Mouse (Mus musculus) left cerebral cortex, postnatal 10 days (tissue): ENCODE data around the gene Pip5k1c. TPM values are rescaled to one million over a fixed set of nuclear protein-coding genes. Genes with fewer than 3 reads are reported as not detected.

Experiments
- DNase-seq, 2 experiments: peaks; one replicate each; pipeline ENCODE4 v3.0.0; 2021 to 2022; ENCODE audit warnings: low spot score in 2 of 2, mixed read lengths in 1 of 2; ENCODE audit errors: extremely low spot score in 1 of 2
- intact Hi-C: fragments of 180-260 bp; cut with DNase I; formaldehyde crosslinking; loops from one replicate; pipeline ENCODE4 v1.15.1; 2025
- total RNA-seq, 2 experiments: library from RNA; stranded (reverse); gene quantifications; 2 replicates each; pipeline ENCODE4 v1.2.3; 2021

The Pip5k1c gene
- total RNA-seq: 100 to 1,000 TPM; 336 to 340 TPM

DNA sequence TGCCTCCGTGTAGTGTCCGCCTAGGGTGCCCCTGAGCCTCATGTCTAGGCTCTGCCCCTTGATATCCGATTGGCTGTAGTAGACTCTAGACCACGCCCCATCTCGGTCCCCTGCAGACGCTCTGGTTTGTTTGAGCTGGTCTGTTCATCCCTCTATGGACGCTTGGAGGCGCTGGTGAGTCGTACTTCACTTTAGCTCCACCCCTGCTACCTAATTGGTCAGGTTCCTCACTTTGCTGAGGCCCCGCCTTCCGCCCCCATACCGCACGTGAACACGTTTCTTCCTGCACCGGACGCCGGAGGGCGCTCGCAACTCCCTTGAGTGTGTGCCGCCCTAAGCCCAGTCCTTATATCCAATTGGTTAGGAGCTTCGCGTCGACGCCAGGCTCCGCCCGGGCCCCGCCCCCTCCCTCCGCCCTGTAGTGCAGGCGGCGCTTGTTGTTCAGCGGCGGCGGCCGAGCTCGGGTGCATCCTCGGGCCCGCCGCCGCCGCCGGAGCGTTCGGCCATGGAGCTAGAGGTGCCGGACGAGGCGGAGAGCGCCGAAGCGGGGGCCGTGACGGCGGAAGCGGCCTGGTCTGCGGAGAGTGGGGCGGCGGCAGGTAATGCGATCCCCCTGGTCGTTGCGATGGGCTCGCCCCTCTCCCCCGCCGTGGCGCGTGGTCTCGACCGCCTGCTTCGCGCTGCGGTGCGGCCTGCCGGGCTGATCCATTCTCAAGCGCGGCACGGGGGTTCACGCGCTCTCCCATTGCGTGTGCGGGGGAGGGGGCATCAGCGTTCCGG lies at the start of gene Pip5k1c:
Gene Pip5k1c, plus strand, starts transcription at position 410 of the 780 bp plus-strand sequence.
- intact Hi-C loops: no loop called here
- peak; percentile 99 for DNase-seq

DNA sequence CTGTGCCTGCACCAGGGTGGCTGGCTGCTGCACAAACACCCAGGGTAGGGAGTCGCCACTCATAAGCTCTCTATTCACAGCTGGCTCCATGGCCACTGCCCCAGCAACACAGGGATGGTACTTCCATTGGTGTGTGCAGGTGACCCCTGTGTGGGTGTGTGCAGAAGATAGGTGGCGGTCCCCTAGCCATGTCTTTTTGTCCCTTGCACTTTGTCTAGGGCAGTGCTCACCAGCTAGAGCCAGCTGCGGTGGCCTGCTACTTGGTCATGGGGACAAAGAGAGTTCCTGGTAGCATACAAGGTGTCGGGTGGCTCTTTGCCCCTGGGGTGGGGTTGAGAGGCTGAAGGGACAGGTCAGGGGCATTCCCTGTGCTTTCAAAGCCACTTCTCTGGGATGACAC lies 48.6 kb upstream of the Pip5k1c start:
- intact Hi-C loops: no loop called here
- DNase-seq: no peak

DNA sequence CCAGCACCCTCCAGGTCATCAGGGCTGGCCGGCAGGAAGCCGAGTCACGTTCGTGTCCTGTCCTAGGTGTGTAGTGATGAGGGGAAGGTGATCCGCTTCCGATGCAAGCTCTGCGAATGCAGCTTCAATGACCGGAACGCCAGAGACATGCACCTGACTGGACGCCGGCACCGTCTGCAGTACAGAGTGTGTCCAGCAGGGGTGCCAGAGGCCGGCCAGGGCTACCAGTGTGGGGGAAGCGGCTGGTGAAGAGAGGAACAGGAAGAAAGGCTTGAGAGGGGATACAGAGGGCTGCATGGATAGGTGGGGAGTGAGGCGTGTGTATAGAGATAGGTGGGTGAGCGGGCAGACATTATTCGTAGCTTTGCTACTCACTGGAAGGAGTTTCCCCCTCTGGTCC lies 48.2 kb upstream of the Pip5k1c start:
- intact Hi-C loops: no loop called here

DNA sequence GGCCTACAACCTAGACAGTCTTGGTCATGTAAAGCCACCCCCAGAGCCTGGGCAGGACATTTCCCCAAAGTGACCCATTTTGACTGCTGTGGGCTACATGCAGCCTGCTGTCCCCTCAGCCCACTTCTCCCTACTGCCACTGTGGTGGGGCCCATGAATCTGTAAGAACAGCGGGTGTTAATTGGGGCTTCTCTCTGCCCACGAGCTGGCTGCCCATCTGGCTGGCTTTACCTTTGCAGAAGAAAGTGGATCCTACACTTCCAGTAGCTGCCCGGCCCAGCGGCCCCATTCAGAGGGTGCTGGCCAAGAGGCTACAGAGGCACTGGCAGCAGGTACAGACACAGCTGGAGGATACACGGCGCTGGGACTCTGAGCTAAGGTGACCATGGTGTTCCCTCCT lies 47.6 kb upstream of the Pip5k1c start:
- DNase-seq: peak in 1 of 2 experiments; percentile 33
- intact Hi-C loops: no loop called here

More for the DNA sequence above, 48.2 kb upstream of the Pip5k1c start:
- peak in 1 of 2 experiments; percentile 79 for DNase-seq

DNA sequence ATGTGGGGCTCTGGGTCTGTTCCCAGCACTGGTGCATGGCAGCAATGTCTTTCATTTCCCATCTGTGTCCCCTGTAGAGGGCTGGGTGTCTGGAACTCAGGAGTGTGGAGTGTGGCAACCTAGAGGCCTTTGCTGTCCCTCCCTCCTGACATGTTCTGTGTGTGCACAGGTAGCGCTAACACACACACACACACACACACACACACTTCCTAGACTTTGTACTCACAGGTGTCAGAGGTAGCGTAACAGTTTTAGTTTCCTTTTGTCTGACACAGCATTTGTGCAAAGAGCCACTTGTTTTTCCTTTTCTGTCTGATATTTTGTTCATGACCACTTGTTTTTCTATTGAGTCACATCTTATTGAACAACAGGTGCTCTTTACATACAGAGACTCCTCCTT lies 45.0 kb upstream of the Pip5k1c start:
- intact Hi-C loops: no loop called here
- no peak for DNase-seq

DNA sequence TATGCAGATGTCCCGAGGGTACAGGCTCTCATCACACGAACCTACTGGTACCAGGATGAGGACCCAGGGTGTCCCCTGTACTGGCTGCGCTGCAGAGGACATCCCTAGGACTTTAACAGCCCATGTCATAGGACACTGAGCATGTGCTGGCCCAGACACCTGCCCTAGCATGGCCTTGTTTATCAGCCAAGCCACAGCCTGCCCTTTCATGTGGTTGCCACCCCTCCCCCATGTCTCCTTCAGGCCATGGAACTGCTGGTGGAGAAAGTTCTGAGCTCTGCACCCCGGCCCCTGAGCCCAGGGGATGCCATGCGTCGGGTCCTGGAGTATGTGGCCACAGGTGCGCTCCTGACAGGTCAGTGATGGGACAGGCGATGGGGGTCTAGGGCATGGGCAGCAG lies 43.3 kb upstream of the Pip5k1c start:
- peak in 1 of 2 experiments; percentile 23 for DNase-seq
- intact Hi-C loops: no loop called here

DNA sequence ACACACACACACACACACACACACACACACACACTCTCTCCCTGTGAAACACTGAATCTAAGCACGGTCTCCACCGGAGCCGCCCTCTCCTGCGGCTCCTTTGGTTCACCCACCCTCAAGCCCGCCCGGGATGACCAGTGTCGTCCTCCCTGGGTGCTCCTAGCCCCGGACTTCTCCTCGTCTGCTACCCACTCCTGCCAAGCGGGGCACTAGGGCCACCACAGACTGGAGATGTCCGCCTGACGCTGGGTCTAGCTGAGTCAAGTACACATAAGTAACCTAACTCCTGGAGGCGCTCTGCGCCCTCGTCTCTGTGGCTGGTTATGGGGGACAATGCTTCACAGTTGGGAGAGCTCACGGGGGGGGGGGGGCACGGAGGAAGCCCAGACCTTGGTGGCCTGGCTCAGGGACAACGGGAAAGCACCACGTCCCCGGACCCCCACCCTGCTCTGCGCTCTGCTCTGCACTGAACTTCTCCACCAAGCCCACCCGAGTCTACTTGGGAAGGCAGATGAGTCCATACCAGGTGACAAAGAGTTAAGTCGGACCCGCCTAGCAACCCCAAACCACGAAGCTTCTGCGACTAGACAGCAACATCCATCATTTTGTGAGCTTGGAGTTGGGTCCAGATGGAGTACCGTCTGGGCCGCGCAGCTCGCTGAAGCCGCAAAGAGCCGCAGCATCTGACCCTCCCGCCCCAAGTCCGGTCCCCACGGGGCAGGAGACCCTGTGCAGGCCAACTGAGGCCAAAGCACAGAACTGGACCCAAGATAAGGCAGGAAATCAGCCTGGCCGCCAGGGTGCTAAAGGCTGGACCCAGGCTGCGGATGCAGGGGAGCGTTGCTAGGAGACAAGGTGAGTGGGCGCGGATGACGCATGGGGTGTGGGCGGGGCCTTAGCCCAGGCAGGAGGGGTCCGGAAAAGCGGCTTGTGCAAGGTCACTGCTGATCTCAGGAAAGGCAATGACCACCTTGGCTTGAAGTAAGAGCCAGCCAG lies 40.0 kb upstream of the Pip5k1c start, which contains the start of gene Matk:
Gene Matk, plus strand, starts transcription at position 512 of the 996 bp plus-strand sequence.
- DNase-seq: peak; percentile 84 to 88
- intact Hi-C loops: no loop called here

DNA sequence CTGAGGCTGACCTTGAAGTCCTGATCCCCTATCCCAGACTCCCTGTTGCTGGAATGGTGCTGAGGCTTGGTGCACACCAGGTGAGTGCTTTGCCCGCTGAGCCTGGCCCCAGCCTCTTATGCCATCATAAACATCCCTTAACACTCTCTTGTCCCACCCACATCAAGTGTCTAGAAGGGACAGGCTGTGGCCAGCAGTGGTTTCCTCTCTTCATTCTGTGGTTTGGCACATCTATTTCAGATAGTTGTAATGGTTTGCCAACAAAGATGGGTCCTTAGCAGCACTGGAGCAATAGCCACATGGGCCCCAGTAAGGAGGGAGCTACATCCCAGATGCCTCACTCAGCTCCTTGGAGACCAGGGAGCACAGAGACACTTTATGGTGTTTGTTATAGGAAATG lies 37.9 kb upstream of the Pip5k1c start:
- intact Hi-C loops: no loop called here

DNA sequence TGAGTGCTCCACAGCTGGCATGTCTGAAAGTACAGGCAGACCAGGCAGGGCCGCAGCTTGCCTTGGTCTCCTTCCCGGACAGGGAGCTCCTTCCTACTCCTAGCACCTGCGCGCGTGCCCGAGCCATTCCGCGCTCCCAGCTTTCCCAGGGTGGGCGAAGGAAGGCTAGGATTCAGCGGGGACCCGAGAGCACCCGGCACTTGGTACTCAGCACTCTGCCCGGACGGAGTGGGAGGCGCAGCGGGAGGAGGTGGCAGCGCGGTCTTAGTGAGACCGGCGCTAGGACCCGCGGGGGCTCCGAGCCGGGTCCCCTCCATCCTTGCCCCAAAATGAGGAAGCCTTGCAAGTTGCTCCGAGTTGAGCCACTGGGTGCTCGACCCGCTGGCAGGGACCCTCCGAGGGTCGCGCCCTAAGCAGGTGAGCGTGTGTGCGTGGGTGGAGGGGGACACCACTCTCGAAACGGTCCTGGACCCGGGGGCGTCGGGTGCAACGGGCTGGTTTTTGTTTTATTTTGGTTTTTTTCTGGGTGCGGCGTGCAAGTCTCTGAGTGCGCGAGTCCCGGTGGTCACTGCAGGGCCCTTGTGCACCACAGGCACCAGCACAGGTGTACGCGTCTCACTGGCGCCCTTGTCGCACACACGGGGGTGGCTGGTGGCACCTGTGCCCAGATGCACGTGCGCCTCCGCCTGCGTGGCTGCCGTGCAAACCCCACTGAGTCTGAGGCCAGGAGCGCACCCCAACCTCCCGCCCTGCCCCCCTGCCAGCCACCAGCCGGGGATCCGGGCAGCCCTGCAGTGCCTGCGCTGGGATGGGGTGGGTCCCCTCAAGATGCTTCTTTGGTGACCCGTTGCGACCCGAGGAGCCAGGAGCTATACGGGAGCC lies 35.4 kb upstream of the Pip5k1c start:
- DNase-seq: peak in 1 of 2 experiments; percentile 66
- intact Hi-C loops: no loop called here

More for the DNA sequence above, 37.9 kb upstream of the Pip5k1c start:
- DNase-seq: no peak

DNA sequence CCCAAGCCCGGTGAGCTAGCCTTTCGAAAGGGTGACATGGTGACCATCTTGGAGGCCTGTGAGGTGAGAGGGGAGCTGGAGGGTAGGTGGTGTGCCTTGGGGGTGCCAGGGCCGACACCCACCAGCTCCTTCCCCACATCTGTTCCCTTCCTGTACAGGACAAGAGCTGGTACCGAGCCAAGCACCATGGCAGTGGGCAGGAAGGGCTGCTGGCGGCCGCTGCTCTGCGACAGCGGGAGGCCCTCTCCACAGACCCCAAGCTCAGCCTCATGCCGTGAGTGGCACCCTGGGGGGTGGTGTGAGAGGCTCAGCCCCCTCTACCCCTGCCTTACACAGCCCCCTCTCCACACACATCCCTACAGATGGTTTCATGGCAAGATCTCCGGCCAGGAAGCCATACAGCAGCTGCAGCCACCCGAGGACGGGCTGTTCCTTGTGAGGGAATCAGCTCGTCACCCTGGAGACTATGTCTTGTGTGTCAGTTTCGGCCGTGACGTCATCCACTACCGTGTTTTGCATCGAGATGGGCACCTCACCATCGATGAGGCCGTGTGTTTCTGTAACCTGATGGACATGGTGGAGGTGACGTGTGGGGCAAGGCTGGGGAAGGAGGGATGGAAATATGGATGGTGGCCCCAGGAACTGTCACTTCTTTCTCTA lies 33.4 kb upstream of the Pip5k1c start:
- intact Hi-C loops: no loop called here
- peak in 1 of 2 experiments; percentile 67 for DNase-seq

DNA sequence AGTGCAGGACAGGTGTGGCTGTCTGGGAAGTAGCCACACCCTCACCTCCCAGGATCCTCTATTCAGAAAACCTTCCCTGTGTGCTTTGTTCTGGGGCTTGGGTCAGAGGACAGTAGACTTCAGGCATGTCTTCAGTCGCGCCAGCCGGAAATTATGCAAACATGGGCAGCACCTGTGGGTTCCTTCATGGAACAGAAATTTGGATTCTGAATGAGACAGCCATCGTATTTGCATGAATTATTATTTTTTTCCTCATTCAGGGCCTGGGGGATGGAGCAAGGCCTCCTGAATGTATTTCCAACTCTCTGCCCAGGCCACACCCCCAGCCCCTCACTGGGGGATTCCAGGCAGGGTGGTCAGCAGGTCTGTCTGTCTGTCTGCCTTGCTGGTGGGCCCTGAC lies 31.7 kb upstream of the Pip5k1c start:
- intact Hi-C loops: no loop called here
- no peak for DNase-seq

DNA sequence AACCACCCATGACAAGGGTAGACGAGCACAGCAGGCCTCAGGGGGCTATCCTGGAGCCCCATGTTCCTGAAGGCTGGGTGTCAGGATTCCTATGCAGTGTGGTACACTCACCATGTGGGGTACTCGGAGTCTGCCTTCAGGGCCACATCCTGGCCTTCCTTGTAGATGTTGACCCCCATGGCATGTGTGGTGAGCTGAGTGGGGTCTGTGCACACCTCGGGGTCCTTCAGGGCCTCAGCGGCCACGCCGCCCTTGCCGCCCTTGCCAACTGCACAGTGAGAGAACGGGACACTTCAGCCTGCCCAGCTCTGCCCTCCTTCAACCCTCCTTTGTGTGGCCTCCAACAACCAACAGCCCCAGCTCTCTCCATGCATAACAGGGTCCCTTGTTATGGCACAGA lies 27.2 kb upstream of the Pip5k1c start:
- DNase-seq: no peak
- intact Hi-C loops: no loop called here

DNA sequence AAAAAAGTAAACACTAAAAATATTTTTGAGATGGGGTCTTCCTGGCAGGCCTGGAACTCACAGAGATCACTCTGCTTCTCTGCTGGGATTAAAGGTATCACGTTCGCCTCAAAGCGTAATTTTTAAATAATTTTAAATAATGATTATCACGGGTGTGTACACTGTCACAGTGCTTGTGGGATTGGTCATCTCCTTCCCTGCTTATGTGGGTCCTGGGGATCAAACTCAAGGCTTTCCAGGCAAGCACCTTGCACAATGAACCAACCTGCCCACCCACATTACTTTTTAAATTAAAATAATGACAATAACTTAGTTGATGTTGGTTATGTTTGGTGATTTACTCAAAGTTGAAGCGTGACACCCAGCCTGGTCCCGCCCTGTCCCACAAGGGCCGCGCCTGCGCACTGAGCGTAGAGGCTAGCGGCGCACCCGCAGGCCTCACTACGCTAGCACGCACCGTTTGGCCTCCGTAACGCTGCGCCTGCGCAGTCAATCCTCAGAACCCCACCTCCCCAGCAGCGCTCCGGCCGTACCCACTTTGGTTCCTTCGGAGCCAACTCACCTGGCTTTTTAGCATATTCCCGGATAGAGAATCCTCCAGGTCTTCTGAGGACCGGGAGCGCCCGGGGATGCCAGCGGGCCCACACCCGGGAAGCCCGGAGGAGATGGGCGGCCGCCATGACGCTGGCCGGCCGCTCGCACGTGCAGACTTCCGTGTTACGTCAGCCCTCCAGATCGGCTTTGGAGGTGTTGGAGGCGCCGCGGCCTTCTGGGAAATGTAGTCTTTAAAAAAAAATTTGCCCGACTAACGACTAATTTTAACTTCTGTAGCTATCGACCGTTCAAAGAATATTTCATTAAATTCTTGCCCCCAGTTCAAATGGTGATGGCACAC lies 26.3 kb upstream of the Pip5k1c start, which contains the start of the genes Mrpl54 and Apba3:
Gene Mrpl54, minus strand, starts transcription at position 724 of the 895 bp plus-strand sequence.
Gene Apba3, plus strand, starts transcription at position 750 of the 895 bp plus-strand sequence.
- intact Hi-C loops: no loop called here
- peak; percentile 93 to 97 for DNase-seq

DNA sequence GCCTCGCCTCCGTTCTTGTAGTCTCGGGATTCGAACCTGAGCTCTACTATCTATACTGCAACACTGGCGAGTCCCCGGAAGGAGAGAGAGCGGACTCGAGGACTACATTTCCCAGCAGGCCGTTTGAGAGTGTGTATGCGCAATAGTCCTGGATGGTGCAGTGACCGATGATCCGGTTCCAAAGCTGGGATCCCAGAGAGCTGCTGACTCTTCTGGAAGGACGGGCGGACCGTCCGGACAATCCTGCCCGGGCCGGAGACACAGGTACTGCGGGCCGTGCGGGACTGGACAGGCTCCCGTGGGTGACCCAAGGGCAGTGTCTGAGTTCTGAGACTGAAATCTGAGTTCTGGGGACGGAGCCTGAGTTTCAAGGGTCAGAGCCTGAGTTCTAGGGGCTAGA lies 24.7 kb upstream of the Pip5k1c start:
- intact Hi-C loops: no loop called here
- peak; percentile 86 for DNase-seq

DNA sequence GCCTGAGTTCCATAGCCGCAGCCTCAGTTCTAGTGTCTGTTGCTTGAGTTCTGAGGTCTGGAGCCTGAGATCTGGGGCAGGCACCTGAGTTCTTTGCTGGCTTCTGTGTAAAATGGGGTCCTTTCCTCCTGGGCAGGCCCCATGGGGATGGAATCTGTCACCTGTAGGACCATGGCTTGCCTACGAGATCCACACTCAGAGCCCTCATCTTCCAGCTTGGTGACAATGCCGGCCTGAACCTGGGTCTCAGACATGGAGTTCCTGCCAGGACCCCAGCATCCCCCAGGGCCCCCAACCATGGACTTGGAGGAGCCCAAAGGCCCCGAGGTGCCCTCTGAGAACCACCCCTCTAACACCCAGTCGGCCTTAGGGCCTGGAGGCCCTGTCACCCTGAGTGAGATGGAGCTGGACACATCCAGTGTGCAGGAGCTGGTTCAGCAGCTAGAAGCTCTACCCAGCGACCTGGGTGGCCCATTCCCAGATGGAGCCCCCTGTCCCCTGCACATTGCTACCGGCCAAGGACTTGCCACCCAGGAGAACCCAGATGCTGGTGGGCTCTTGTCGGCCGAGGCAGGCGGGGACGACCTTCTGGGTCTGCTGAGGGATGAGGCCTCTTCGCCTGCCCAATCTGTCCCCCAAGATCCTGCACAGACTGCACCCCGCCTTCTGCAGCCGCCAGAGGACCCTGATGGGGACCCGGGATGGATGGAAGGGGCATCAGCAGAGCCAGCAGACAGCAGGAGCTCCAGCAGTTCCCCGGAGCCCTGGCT lies 23.9 kb upstream of the Pip5k1c start:
- DNase-seq: no peak
- intact Hi-C loops: no loop called here

DNA sequence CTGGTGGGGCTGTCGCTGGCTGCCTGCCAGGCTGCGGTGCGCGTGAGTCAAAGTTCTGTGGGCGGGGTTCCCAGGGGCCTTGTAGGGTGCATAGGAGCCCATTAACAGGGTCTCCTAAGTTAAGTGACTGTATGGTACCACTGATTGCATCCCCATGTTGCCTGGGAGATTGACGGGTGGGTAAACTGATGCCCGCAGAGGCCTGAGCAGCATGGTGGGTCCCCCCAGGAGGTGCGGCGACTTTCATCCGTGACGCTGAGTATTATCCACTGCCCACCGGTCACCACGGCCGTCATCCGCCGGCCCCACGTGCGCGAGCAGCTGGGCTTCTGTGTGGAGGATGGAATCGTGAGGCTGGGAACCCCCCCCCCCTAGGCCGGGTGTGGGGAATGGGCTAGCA lies 20.4 kb upstream of the Pip5k1c start:
- intact Hi-C loops: no loop called here
- DNase-seq: no peak
